Mouse (Mus musculus): ENCODE measurements around the gene Gm16381.
"Not testable (repeated sequence)": the region's sequence is repeated elsewhere in the genome, so short reads cannot be mapped to it uniquely, and the experiment has no call there.

The Gm16381 gene

GRCm38 (mm10) chr12:87644520-87644919 lies at the start of gene Gm16381:
TSS of gene Gm16381 (minus strand) at chr12:87644620.
- not testable (repeated sequence) for DNase-seq (ENCODE audit: low read depth, low spot score)

- not testable (repeated sequence) for DNase-seq (ENCODE audit: low read depth, low spot score)
These were observed 8.7 kb upstream of the Gm16381 start for GRCm38 (mm10) chr12:87652916-87653703.

- not testable (repeated sequence) for DNase-seq (ENCODE audit: low read depth, low spot score)
These were observed 25.9 kb downstream of the Gm16381 start, which contains the start of gene Gm4027 for GRCm38 (mm10) chr12:87618569-87618968. TSS of gene Gm4027 (plus strand) at chr12:87618869.

GRCm38 (mm10) chr12:87602388-87602787 lies 42.0 kb downstream of the Gm16381 start, which contains the start of gene Oog1:
TSS of gene Oog1 (plus strand) at chr12:87602688.
- DNase-seq (ENCODE audit: low read depth, low spot score): not testable (repeated sequence)

GRCm38 (mm10) chr12:87601388-87601787 lies 43.0 kb downstream of the Gm16381 start:
- not testable (repeated sequence) for DNase-seq (ENCODE audit: low read depth, low spot score)

Data from brain, adult 2 months (tissue).